Comparison of ENCODE assay signal across 1 mouse cellular context in the genomic region with DNA sequence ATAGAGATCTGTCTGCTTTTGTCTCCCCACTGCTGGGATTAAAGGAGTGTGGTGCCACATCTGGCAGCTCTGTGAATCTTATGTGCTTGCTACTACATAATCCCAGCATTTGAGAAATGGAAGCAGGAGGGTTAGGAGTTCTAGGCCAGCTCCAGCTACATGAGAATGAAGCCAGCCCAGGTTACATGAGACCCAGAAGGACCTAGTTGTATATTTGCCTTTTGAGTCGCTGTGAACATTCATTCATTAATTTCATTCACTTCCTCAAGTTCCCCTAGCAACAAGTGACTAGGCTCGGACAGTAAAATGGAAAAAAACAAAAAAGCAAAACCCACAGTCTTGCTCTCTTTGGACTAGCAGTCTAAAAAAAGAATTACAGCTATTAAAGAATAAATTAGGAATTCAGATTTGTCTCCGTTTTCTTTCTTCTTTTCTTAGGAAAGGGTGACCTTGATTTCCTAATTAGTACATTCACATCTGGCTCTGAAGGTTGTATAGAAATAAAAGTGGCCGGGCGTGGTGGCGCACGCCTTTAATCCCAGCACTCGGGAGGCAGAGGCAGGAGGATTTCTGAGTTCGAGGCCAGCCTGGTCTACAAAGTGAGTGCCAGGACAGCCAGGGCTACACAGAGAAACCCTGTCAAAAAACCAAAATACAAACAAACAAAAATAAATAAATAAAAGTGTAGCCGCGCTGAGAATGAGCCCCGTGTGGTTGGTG.
TF ChIP-seq lines count a peak whose summit lies in the region.

No protein-coding gene starts in this region.

TF ChIP-seq in ES-E14, 5 proteins besides CTCF, POLR2A, EP300 and RAD21 (continued from another document):
- 0 out of 2 replicates have a peak, but pooled peaks have one; percentile 17 for TF ChIP-seq ZC3H11A (IDR thresholded peaks at IDR 0.05; ENCODE audit: borderline replicate concordance, low read depth, low read length)
